Mouse (Mus musculus): ENCODE data around the gene Gapt.

Gapt gene

DNA sequence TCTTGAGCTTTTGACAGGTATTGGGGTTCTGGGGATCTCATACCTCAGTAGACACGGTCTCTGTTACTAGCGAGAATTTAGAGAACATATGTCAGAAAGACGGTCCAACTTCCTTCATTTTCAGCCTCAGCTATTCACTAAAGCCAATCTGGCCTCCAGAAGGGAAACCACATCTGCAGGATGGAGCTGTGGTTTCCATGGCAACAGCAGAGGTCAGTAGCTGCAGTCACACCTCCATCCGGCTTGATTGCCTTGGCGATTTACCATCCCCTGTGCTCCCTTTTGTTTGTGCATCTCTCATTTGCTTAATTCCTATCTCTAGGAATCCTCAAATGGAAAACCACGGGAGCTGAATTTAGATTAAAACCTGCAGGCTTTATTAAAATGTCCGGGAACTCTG lies 10.3 kb downstream of the Gapt start:
- DNase-seq (ENCODE audit: low read depth, low spot score), result no peak

DNA sequence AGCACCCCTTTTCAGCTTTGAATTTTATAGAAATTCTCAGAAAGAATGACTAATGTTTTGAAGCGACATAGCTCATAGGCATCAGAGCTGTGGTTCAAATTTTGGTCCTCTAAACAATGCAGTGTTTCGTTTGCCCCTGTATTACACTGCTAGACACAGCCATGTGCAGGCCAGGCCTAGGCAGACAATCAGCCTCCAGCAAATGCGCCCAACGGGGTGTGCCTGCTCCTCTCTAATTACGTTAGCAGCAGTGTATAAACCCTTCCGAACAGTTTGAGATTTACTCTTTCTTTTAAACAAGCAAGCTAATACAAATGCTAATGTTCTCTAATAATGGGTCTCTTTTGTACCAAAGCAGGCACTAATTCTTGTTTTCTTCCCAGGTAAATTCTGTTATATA lies 14.4 kb downstream of the Gapt start:
- no peak for DNase-seq (ENCODE audit: low read depth, low spot score)

DNA sequence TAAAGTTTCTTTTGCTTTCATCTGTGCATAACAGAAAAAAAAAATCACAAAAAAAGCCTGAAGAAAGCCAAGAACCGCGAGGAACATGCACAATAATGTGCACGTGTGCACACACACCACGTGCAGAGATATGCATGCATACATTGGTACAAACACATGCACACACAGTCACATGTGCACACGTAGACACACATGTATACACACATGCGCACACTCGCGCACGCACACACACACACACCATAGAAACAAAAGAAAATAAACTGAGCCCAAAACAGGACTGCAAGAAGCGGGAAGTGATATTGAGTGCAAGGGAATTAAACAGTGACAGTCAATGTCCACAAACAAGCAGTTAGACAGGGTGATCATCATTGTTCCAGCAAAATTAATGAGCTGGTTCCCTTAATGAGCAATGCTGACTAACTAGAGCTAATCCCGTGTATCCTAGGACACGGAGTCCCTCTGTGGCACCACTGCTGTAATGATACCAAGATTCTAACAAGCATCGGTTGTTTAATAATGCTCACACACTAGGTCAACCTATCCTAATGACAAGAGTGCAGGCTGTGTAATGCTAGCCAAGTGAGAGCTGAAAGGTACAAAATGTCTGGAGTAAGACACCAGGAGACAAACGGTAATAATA lies 23.9 kb downstream of the Gapt start:
- DNase-seq (ENCODE audit: low read depth, low spot score), result no peak

DNA sequence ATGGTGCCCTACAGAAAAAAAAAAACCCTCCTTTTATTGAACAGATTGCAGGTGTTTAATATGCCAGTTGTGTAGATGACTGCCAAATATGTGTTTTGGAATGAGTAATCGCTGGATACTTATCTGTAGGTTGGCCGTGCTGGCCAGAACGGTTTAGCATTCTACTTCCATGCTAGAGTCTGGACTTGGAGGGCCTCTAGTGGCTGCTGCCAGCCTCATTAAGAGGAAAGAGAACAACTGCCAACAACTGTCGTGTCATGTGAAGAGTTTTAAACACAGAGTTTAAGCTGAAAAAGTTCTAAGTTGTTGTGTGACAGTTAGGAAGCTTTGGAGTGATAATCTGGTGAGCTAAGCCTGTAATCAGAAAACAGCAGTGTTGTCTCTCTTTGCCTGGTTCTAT lies 38.3 kb downstream of the Gapt start:
- DNase-seq (ENCODE audit: low read depth, low spot score), result no peak

DNA sequence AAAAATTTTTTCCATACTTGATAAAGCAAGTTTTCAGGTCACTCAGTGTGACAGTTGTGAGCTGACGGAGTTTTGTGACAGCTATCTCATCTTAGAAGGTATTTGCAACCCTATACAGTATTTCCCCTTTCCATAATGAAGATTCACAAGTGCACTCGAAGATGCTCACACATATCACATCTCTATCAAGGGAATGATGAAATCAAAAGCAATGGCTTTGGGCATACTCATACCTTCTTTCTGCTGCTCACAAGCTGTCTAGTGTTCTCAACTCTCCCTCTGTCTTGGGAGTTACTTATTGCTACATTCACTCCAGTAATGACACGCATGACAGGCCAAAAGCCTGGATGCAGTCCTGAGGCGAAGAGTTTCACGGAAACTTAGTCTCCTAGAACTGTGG lies 49.8 kb downstream of the Gapt start:
- no peak for DNase-seq (ENCODE audit: low read depth, low spot score)
